ENCODE assay signal across 12 mouse cellular contexts in genomic region chr17:31281830-31282686, GRCm38 (mm10). TPM values are rescaled to one million over a fixed set of nuclear protein-coding genes. Genes with fewer than 3 reads are reported as not detected.
DNase-seq lines count a peak whose midpoint lies in the region; ATAC-seq and TF ChIP-seq lines count a peak whose summit lies in the region.
"Had no signal": no experiment of that assay in that cellular context is flagged by ENCODE, and none has a peak within 500 bp of the region (broad histone marks: within the 10 kb centered on the region; RNA-seq: fewer than 3 reads in every experiment).

No protein-coding gene starts in this region.

- H3K9ac ChIP-seq in liver, postnatal 0 days (replicated peaks), result no peak overlapping the region
- H3K9ac ChIP-seq in liver, embryonic 12.5 days, result no peak overlapping the region
- H3K9ac ChIP-seq in forebrain, embryonic 13.5 days, result no peak overlapping the region; the same call in 1 of the 2 replicates

- 47% methylated on average over 19 of the region's 19 CpGs for WGBS in liver, postnatal 0 days (ENCODE audit: insufficient replicate concordance)
- 39% methylated on average over 19 of the region's 19 CpGs for WGBS in liver, embryonic 12.5 days (ENCODE audit: insufficient replicate concordance)
- 35% methylated on average over 19 of the region's 19 CpGs for WGBS in forebrain, embryonic 13.5 days

- no peak for ATAC-seq in cerebellum, adult (ENCODE audit: insufficient number of reproducible peaks, low FRiP score, low TSS enrichment)
- ATAC-seq in liver, postnatal 0 days, result no peak
- ATAC-seq in liver, embryonic 12.5 days, result no peak
- ATAC-seq in forebrain, embryonic 13.5 days, result no peak

- peak; percentile 44 for TF ChIP-seq CTCF in liver, postnatal 0 days (IDR thresholded peaks at IDR 0.05; ENCODE audit: low read depth)

- H3K36me3 ChIP-seq in liver, postnatal 0 days (replicated peaks; ENCODE audit: insufficient read depth, low read length), result no peaks in the 10 kb centered on the region
- no peaks in the 10 kb centered on the region for H3K36me3 ChIP-seq in liver, embryonic 12.5 days
- H3K36me3 ChIP-seq in forebrain, embryonic 13.5 days (ENCODE audit: poor library complexity, severe bottlenecking), result no peaks in the 10 kb centered on the region

- no peaks in the 10 kb centered on the region for H3K9me3 ChIP-seq in liver, postnatal 0 days (ENCODE audit: low read length)
- H3K9me3 ChIP-seq in liver, embryonic 12.5 days (replicated peaks), result no peaks in the 10 kb centered on the region
- no peaks in the 10 kb centered on the region for H3K9me3 ChIP-seq in forebrain, embryonic 13.5 days (replicated peaks)

- H3K4me3 ChIP-seq in liver, postnatal 0 days (ENCODE audit: low read depth, low read length), result no peak overlapping the region
- H3K4me3 ChIP-seq in liver, embryonic 12.5 days, result no peak overlapping the region
- no peak overlapping the region for H3K4me3 ChIP-seq in forebrain, embryonic 13.5 days

- no peaks in the 10 kb centered on the region for H3K27me3 ChIP-seq in liver, postnatal 0 days (ENCODE audit: insufficient read depth, low read length)
- peaks cover 14% of the 10 kb centered on the region for H3K27me3 ChIP-seq in liver, embryonic 12.5 days (replicated peaks)
- H3K27me3 ChIP-seq in forebrain, embryonic 13.5 days, result no peaks in the 10 kb centered on the region

- H3K4me2 ChIP-seq in liver, postnatal 0 days (ENCODE audit: low read depth, low read length), result peak overlapping the region; percentile 11; the same call in 1 of the 2 replicates
- no peak overlapping the region for H3K4me2 ChIP-seq in liver, embryonic 12.5 days
- peak overlapping the region; percentile 29 for H3K4me2 ChIP-seq in forebrain, embryonic 13.5 days

- no peak for TF ChIP-seq EP300 in liver, postnatal 0 days (IDR thresholded peaks at IDR 0.05; ENCODE audit: low read depth)

- DNase-seq in cerebellum, postnatal 14 days, result peak; percentile 56
- no peak for DNase-seq in liver, postnatal 0 days
- peak; percentile 39 for DNase-seq in retina, embryonic 14.5 days (ENCODE audit: low spot score)
- no peak for DNase-seq in spleen, adult 18-20 months
- no peak for DNase-seq in kidney, adult 8-10 months
- DNase-seq: cerebellum, adult 11 months; gastrocnemius, postnatal 10 days; kidney, postnatal 4 days had no signal

- H3K4me1 ChIP-seq in liver, postnatal 0 days (ENCODE audit: insufficient read depth), result peaks cover 8% of the 10 kb centered on the region
- peaks cover 12% of the 10 kb centered on the region for H3K4me1 ChIP-seq in liver, embryonic 12.5 days
- peaks cover 19% of the 10 kb centered on the region for H3K4me1 ChIP-seq in forebrain, embryonic 13.5 days

- 0 out of 2 replicates have a peak overlapping the region, but pooled peaks have one; percentile 22 for H3K27ac ChIP-seq in liver, postnatal 0 days (ENCODE audit: low read depth)
- H3K27ac ChIP-seq in liver, embryonic 12.5 days, result no peak overlapping the region
- H3K27ac ChIP-seq in forebrain, embryonic 13.5 days, result no peak overlapping the region
- H3K27ac ChIP-seq: macrophage had no signal

RNA-seq across cellular contexts. Expression of gene Slc37a1, which starts 4.5 kb away (rescaled TPM):
- 4.3 and 4.5 TPM in 2 replicates for polyA plus RNA-seq in liver, postnatal 0 days (2015; fragmentation: Nextera tagmentation; extraction: Ambion mirVana)
- polyA plus RNA-seq in liver, embryonic 12.5 days (2016; fragmentation: Nextera tagmentation; extraction: Ambion mirVana), result 4.4 and 5.4 TPM in 2 replicates
- polyA plus RNA-seq in forebrain, embryonic 13.5 days (2015; fragmentation: Nextera tagmentation; extraction: Ambion mirVana), result 10.4 and 11.4 TPM in 2 replicates

RNA-seq across cellular contexts. Expression of gene Rsph1, which starts 4.9 kb away (rescaled TPM):
- polyA plus RNA-seq in liver, postnatal 0 days (2015; fragmentation: Nextera tagmentation; extraction: Ambion mirVana), result 0.90 and 1.0 TPM in 2 replicates
- 0.25 and 0.32 TPM in 2 replicates for polyA plus RNA-seq in liver, embryonic 12.5 days (2016; fragmentation: Nextera tagmentation; extraction: Ambion mirVana)
- 4.0 and 5.2 TPM in 2 replicates for polyA plus RNA-seq in forebrain, embryonic 13.5 days (2015; fragmentation: Nextera tagmentation; extraction: Ambion mirVana)

Comparison
In these comparisons a context has a peak if more than half of its experiments do, and no peak if none do; other contexts are left out.
1. DNase-seq: peak in cerebellum, postnatal 14 days (2 of 2) and retina, embryonic 14.5 days (single experiment); none in liver, postnatal 0 days (single experiment), spleen, adult 18-20 months (0 of 2) and kidney, adult 8-10 months (0 of 2).